Mouse (Mus musculus): ENCODE data around the gene Car9. TPM values are rescaled to one million over a fixed set of nuclear protein-coding genes. Genes with fewer than 3 reads are reported as not detected.
"Not testable (repeated sequence)": the region's sequence is repeated elsewhere in the genome, so short reads cannot be mapped to it uniquely, and the experiment has no call there.

The Car9 gene
- polyA plus RNA-seq, 1 experiment: 0.36 TPM

DNA sequence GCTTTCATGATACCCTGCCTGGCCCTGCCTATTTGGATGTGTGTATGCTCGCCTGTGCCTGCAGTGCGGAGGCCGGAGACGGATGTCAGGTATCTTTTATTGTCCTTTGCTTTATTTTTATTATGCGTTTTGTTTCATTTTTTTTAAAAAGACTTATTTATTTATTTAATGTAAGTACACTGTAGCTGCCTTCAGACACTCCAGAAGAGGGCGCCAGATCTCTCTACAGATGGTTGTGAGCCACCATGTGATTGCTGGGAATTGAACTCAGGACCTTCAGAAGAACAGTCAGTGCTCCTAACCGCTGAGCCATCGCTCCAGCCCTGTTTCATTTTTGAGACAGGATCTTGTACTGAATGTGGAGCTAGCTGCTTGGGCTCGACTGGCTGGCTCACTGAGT is 21.7 kb downstream of the Car9 start:
- DNase-seq (ENCODE audit: low read depth): no peak

DNA sequence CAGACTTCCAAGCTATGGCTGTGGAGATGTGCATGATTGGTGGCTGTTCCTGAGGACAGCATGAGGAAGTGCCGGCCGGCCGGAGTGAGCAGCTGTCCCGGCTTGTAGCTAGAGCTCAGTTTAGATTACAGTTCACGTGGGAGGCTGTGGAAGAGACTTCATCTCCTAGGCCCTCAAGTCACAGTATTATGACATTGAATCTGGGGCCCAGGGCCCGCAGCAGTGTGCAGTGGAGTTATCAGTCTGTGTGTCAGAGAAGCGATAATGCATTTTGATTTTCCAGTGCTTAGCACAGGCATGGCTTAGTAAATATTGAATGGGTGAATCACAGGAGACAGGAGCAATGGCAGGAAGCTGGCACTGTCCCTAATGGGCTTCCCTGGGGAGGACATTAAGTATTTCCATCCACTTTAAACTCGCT is 23.3 kb downstream of the Car9 start:
- DNase-seq (ENCODE audit: low read depth): no peak

DNA sequence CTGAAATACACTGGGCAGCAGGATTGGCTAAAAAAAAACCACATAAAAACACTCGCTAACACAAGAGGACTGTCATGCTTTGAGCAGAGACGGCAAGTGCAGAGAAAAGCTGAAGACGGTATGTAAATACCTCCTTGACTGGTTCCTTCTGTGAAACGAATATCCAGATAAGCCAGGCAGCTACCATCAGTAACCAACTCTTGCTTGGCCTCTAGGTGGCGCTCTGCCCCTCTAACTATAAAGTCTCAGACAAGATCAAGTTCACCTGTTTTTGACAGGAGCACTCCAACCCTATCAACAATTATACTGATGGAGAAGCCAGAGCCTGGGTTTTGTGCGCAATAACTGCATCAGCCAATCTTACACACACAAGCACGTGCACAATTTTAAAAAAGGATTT is 23.8 kb downstream of the Car9 start:
- no peak for DNase-seq (ENCODE audit: low read depth)

DNA sequence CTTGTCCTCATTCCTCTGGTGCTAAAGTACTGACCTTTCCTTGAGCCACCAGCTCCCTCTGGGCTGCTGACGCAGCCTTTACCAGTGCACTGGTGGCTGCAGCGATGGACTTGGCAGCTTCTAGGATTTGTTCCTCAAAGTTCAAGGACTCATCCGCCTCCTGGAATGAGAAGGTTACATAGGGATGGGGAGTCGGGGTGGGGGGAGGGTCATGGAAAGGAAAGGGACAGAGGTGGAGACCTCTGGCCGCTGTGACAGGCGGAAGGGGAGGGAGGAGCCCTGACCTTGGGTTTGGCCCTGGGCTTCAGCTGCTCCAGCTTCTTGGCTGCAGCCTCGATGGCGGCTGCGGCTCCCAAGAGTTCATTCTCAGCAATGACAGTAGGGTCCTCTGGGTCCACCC is 26.5 kb downstream of the Car9 start:
- no peak for DNase-seq (ENCODE audit: low read depth)

DNA sequence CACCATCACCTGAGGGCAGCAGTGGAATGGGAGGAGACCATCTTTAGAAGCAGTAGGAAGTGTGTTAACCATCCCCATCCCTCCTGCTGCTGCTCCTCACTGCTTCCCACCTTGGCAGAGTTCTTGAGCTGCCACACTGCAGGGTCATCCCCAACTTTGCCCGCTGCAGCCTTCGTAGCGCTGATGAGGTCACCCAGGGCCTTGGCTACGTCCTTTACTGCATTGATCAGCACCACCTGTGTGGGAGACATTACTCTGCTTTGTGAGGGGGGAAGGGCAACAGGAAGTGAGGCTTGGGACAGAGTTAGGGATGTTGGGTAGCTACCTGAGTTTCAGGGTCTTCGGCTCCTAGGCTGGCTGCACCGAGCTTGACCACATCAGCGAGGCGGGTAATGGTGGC is 28.9 kb downstream of the Car9 start:
- no peak for DNase-seq (ENCODE audit: low read depth)

DNA sequence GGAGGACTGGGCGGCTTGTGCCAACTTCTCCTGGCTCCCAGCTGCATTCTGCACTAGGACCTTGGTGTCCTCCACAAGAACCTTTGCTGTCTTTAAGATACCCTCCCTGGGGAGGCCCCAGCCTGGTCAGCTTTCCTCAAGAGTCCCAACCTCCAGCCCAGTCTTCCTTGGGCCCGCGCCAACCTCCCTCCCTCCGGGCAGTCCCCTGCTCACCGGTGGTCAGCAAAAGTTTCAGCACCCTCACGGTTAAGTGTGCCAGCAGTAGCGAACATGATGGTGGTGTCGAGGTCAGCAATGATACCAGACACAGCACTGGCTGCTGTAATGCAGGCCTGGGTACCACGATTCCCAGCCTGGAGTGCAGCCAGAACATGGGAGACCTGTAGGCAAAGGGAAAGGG is 29.3 kb downstream of the Car9 start:
- DNase-seq (ENCODE audit: low read depth): no peak

DNA sequence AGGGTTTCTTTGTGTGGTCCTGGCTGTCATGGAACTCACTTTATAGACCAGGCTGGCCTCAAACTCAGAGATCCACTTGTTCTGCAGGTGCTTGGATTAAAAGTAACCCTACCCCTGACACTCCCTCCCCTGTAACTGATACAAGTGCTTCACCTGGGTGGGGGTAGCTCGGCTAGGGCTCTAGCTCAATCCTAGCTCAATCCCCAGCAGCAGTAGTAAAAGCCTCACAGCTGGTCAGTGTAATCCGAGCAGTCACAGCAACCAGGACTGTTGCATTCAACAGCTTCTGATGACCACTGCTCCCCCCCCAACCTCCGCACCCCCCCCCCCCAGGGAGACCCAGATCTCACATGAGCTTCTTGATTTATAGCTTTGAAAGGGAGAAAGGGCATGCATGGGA is 35.3 kb downstream of the Car9 start:
- no peak for DNase-seq (ENCODE audit: low read depth)

DNA sequence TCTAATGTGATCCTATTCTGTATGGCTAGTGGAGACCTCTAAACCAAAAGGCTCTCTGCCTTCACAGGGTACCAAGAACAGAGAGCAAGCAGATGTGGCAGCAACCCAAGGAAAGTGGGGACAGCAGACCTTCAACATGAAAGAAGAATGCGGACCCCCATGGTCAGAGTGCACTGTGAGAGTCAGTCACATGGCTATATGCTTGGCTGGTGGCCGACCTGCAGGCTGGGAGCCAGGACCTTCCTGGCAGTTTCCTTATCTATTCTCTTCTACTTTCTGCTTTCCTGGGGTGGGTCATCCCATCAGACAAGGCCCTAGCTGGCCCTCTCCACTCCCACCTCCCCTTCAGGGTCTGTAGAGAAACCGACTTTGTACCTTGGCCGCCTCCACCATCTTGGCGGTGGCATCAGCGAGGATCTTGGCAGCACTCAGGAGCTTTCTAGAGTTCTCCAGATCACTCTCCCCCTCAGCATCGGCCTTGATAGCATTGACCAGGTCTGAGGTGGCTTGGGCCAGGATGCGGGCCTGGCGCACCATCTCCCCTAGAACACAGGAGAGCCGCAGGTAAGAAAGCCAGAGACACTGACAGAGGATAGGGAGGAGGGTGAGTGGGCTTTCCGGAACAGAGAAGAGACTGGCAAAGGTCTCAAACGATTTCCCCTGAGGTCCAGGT is 39.7 kb downstream of the Car9 start:
- DNase-seq (ENCODE audit: low read depth): no peak

DNA sequence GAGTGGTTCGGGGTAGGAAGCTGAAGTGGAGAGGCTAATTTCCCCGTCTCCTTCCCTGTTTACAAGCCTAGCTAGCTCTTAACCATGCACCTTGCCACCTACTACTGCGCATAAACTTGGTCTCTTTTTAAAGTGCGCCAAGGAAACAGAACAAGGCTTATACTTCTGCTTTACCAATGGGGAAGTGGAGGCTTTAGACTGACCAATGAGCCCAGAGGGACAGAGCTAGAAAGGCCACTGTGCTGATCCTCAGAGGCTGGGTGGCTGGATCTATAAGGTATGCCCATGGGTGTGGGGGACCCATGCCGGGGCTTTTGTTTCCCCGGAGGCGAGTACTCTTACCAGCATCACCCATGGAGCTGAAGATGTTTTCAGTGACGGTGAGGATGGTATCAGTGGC is 40.4 kb downstream of the Car9 start:
- DNase-seq (ENCODE audit: low read depth): no peak

DNA sequence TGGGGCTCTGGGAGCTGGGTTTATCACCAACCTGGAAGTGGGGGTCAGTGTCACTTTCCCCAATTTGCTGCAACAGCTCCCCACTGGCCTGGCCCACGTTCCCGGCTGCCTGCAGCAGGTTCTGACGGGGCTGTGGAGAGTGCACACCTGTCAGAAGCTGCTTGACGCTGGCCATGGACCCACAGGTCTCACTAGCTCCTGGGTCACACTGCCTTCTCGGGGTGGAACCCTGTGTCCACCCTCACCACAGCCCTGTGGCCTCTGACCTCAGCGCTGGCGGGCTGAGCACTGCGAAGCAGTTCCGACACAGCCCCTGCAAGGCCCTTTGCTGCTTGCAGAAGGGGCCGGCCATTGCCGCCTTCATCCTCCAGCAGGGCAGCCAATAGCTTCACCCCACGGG is 42.3 kb downstream of the Car9 start:
- no peak for DNase-seq (ENCODE audit: low read depth)

DNA sequence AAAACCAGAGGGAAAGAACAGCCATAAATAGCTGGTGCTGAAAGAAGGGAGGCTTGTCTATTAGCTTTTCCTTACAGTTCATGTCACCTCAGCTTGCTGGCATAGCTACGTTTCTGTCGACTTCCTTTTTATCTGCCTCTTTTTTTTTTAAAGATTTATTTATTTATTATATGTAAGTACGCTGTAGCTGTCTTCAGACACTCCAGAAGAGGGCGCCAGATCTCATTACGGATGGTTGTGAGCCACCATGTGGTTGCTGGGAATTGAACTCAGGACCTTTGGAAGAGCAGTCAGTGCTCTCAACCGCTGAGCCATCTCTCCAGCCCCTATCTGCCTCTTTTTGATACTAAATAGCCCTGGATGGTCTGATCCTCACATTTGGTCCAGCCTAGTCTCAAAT is 45.1 kb downstream of the Car9 start:
- not testable (repeated sequence) for DNase-seq (ENCODE audit: low read depth)

DNA sequence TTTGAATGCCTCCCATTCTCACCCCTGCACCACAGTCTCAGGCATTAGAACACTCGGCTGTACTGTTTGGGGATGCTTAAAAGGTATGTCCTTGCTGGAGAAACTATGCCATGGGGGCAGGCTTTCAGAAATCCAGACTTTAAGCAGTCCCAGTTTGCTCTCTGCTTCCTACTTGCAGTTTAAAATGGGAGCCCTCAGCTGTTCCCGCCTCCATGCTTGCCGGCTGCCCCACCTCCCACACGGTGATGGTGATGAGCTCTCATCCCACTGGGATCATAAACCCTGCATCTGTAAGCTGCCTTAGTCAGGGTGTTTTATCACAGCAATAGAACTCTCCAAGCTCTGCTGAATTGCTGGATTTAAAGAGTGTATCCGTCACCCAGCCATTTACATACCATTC is 45.7 kb downstream of the Car9 start:
- DNase-seq (ENCODE audit: low read depth): no peak

DNA sequence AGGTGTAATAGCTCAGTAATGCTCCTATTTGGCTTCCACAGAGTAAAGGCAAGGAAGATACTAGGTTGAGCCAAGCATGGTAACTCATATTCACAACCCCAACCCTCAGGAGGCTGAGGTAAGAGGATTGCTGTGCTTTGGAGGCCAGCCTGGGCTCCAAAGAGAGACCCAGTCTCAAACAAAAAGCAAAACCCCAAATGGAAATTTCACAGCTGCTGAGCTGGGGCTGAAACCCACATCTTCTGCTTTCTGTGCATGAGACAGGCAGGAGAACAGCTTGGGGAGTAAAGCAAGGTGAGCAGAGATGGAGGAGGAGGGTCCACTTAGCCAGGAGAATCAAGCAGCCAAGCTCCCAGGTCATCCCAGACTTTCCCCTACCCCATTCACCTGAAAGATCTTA is 47.1 kb downstream of the Car9 start:
- DNase-seq (ENCODE audit: low read depth): no peak

DNA sequence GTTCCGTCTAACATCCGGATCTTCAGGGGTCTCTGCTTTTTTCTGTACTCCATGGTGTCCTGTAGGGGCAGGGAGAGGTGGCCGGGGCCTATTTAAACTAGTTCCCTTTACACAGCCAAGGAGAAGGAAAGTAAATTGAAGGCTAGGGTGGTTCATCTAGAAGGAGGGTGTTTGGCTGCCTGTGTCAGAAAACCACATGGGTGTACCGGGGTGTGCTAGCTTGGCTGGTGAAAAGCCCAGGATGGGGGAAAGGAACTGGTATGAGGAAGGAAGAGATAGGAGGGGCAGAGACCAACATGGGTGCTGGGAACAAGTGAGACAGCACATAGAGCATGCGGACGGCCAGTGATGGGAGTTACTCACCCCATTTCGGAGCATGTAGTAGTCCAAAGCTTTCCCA is 49.2 kb downstream of the Car9 start:
- no peak for DNase-seq (ENCODE audit: low read depth)

DNA sequence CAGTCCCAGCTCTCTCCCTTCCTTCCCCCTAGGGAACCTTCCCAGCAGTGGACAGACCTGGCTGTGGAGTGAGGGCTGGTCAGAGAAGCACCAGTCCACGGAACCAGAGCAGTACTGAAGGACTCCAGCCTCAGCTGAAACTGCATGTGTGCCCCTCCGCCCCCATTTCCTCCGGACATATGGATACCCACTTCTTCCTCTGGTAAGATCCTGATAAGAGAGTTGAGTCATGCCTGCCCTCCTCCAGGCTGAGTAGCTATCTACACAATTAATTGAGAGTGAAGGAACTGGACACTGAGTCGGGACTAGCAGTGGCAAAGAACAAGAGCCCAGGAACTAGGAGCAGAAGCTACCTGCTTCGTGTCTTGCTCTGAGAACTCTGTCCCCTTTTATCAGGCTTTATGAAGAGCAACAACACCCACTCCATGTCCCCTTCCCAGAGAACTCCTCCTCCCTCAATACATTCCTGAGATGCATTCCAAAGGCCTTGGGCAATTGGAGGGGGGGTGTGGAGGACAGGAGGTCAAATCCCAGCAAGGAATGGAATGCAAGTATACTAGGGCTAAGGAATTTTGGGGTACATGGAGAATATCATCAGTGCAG is 51.4 kb downstream of the Car9 start:
- no peak for DNase-seq (ENCODE audit: low read depth)

DNA sequence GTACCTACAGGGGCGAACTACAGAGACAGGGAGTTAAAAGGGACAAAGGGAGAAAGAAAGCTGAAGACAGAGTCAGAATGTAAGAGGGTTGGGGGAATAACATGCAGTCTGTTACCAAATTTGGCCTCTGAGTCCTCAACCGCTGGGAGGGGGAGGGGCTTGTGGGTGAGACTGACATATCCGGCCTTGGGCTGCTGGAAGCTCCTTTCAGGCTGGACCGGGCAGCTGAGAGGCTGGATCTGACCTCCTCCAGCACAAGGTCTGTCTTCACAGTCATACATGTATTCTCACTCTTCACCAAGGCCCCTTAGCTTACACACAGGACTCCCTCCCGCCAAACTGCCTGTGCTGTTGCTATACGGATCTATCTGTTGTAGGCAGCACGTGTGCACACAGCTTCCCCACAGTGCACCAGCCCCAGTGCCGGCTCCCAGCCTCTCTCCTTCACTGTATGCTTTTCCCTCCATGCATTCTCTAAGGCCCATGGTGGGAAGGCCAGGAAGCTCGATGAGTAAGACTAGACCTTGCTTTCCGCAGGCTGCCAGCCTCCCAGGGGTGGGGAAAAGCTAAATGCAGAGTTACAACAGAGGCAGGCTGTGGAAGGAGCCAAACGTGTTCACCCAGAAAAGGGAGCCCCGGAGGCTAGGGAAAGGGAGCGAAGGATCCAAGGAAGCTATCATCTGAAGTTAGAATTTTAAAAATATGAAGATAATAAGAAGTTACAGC is 52.0 kb downstream of the Car9 start:
- DNase-seq (ENCODE audit: low read depth): no peak

DNA sequence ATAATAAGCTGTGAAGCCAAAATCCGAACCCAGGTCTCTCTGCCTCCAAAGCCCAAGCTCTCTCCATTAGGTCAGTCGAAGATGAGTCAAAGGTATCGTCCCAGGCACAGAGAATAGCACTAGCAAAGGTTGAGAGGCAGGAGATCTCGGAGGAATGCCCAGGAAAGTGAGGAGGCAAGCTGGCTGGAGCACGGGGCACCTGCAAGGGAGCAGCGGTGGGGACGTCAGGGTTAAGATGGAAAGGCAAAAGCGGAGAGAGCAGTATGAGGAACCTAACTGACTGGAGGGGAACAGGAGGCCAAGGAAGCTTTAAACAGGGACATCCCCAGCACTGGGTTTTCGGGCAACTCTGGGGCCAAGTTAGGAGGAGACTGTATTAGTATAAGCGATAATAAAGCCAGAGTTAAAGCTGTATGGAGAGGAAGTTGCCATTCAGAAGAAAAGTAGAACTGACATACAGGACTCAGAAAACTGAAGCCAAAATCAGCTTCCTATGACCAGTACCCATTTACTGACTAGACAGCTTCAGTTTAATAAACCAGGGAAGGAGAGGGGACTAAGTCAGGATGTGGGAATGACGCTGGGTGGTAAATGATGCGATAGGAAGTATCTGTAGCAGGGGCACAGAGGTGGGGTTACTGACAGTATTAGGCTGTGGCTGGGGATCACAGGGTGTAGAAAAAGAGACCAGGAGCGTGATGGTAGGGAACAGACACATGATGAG is 52.9 kb downstream of the Car9 start:
- DNase-seq (ENCODE audit: low read depth): no peak

DNA sequence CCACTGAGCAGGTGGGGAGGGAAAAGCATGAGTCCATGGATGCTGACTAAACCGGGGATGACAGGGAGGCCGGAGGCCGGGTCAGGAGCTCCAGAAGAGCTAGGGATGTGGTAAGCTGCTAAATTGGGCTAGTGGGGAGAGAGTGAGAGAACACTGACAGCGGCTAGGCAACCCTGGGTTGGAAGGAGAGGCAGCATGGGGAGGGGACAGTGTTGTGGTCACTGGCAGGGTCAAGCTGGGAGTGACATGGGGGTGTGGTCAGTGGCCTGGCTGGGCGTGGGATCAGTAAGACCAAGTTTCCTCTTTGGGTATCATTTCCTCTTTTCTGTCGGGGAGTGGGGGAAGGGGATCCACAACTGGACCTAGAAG is 53.5 kb downstream of the Car9 start:
- DNase-seq (ENCODE audit: low read depth): no peak

DNA sequence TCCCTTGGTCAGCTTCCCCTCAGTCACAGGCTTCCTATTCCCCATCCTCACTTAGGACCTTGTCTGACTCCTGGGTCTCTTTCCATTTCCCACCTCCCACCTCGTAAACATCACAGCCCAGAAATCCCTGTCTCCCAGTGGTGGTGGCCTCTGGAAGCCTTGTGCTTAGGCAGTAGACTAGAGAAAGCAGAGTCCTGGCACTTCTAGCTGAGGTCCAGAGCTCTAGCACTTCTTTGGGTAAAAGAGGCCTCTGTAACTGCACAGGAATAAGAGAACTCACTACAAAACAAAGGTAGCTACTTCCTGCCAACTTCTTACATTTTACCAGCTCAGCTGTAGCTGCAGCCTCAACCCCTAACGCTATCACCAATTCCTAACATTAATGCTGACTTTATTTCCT is 54.2 kb downstream of the Car9 start:
- no peak for DNase-seq (ENCODE audit: low read depth)

DNA sequence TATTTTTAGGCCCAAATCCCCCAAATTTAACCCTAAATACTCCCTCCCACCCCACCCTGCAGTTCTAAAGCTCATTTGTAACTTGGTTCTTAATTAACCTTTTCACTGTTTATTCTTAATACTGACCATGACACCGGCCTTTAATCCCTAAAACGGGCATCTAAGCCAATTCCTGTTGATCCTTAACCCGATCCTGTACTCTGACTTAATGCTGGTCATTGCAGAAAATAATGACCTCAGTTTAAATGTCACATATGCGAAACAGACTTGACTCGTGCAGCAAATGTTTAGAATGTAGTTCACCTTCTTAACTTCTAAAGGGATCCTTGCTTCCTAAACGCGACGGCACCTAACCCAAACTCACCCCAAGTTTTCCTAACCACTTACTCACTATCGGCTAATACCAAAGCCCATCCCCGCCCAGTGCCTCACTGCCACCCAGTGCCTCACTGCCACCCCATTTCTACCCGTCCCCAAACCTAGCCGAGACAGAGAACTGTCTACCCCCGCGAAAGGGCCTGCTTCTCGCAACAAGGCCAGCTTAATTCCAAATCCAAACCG is 54.8 kb downstream of the Car9 start:
- DNase-seq (ENCODE audit: low read depth): no peak

DNA sequence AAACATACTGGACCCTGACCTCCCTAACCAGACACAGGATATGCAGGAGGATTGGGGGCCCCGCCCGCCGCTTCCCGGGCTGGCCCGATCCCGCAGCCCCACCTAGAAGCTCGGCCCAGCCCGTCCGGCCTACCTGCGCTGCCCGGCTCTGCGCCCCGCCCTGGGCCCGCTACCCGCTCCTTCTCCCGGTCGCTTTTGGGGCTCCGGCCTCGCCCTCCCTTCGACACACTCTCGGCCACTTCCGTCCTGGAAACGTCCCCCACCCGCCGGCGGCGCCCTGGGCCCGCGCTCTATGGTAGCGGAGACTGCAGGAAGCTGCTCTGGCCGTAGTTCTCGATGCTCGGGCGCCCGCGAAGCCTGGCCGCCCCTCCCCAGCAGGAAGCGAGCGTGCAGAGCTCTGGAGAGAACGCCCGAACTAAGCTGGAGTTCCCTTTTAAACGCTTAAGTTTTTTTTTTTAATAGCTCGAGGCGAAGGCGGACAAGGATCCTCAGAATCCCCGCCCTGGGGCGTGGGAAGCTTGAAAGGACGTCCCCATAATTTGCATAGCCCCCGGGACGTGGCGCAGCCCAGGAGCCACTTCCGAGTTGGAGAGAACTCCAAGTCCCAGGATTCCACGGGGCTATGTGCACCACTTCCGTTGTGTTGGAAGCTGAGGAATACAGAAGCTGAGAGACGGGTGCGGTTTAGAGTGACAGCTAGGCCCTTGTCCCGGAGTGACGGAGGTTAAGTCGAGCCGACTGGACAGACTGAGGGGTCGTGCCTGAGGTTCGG is 55.4 kb downstream of the Car9 start, which contains the start of the genes Creb3 and Tln1:
Gene Creb3, plus strand, starts transcription at position 336 of the 772 bp plus-strand sequence.
Gene Tln1, minus strand, starts transcription at position 695 of the 772 bp plus-strand sequence.
- peak; percentile 85 for DNase-seq (ENCODE audit: low read depth)
